Mouse (Mus musculus): Measurements from ENCODE around the gene Rnf181. TPM values are rescaled to one million over a fixed set of nuclear protein-coding genes. Genes with fewer than 3 reads are reported as not detected.
A peak's percentile ranks its signal among the peaks of the same experiment; 100 is the strongest.

The Rnf181 gene
- polyA plus RNA-seq (2012) = 14.4 and 15.6 TPM in 2 replicates

DNA sequence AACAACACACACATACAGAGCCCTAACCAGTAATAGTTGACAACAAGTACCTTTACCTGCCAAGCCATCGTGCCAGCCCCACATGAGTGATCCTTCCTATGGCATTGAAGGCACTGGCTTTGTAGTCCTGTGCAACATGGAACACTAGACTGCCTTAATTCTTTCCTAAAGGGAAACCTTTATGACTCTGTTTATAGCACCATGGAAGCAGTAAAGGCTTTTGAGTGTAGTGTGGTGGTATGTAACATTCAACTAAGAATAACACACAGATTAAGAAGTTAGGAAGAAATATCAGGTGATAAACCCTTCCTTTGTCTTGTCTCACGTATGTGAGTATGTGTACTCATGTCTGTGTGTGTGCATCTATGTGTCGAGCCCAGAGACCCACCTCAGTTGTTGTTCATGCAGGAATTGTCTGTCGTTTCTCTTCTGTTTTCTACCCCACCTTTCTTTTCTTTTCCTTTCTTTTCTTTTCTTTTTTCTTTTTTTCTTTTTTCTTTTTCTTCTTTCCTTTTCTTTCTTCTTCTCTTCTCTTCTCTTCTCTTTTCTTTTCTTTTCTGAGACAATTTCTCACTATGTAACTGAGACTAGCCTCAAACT lies at the start of gene Rnf181:
Rnf181 (minus strand) TSS at position 113 of the 600 bp plus-strand sequence.
- Histone ChIP-seq H3K4me3 (replicated peaks) (no peak within 1 kb of the TSS), H3K9me3 (ENCODE audit: control insufficient read depth, low read length) (no peaks in the 10 kb centered on the region), H3K4me1 (ENCODE audit: control insufficient read depth) (peaks cover 41% of the 10 kb centered on the region), H3K36me3 (ENCODE audit: control insufficient read depth) (peaks cover 41% of the 10 kb centered on the region), H3K27me3 (ENCODE audit: control insufficient read depth) (no peaks in the 10 kb centered on the region)
- TF ChIP-seq TAL1 (IDR thresholded peaks at IDR 0.05; ENCODE audit: low read length) (no peak), GATA1 (IDR thresholded peaks at IDR 0.05; ENCODE audit: low read length) (no peak)

DNA sequence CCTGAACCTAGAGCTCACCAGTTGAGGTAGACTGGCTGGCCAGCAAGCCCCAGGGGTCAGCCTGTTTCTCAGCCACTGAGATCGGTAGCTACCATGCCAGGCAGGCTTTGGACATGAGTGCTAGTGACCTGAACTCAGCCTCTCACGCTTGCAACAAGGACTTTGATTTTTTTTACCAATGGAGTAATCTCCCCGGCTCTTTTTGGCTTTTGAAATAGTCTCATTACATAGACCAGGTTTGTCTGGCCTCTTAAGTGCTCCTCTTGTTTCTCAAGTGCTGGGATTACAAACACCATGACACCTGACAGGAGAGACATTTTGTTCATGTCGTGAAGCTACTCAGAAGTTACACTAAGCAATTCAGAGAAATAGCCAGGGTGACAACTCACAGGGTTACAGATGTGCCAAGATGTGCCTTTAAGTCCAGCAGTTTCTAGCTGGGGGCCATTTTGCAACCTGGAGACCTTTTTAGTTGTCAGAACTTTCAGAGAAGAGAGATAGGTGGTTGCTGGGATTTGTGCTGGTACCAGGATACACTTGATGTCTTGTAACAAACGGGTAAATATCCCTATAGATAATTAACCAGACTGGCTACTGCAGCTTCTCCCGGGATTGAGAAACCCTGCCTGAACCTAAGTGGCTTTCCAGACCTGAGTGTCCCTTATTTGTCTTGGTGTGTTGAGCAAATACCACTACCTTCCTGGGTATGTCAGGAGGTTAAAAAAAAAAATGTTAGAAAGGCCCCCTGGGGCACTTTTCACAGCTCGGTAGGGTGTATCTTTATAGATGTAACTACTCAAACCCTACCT lies 49.4 kb upstream of the Rnf181 start:
- H3K27me3 ChIP-seq (ENCODE audit: control insufficient read depth) = no peaks in the 10 kb centered on the region
- H3K36me3 ChIP-seq (ENCODE audit: control insufficient read depth) = peaks cover 36% of the 10 kb centered on the region
- H3K9me3 ChIP-seq (ENCODE audit: control insufficient read depth, low read length) = no peaks in the 10 kb centered on the region
- H3K4me3 ChIP-seq (replicated peaks) = peak overlapping the region; percentile 3
- TF ChIP-seq GATA1 (IDR thresholded peaks at IDR 0.05; ENCODE audit: low read length) (no peak), TAL1 (IDR thresholded peaks at IDR 0.05; ENCODE audit: low read length) (no peak)
- peaks cover 54% of the 10 kb centered on the region for H3K4me1 ChIP-seq (ENCODE audit: control insufficient read depth)

DNA sequence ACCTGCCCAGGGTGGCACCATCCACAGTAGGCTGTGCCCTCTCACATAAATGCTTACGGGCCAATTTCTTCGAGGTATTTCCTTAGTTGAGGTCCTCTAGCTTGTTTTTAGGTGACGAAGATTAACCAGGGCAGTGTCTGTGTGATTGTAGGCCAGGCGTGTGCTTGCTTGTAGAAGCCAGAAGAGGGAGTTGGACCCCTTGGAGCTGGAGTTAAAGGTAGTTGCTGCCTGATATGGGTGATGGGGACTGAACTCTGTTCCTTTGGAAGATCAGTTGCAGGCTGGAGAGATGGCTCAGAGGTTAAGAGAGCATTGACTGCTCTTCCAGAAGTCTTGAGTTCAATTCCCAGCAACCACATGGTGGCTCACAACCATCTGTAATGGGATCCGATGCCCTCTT lies 48.4 kb upstream of the Rnf181 start:
- peaks cover 28% of the 10 kb centered on the region for H3K36me3 ChIP-seq (ENCODE audit: control insufficient read depth)
- TF ChIP-seq GATA1 (IDR thresholded peaks at IDR 0.05; ENCODE audit: low read length) (no peak), TAL1 (IDR thresholded peaks at IDR 0.05; ENCODE audit: low read length) (no peak)
- H3K9me3 ChIP-seq (ENCODE audit: control insufficient read depth, low read length) = no peaks in the 10 kb centered on the region
- peaks cover 58% of the 10 kb centered on the region for H3K4me1 ChIP-seq (ENCODE audit: control insufficient read depth)
- peak overlapping the region; percentile 91 for H3K4me3 ChIP-seq (replicated peaks)
- peaks cover 4% of the 10 kb centered on the region for H3K27me3 ChIP-seq (ENCODE audit: control insufficient read depth)

DNA sequence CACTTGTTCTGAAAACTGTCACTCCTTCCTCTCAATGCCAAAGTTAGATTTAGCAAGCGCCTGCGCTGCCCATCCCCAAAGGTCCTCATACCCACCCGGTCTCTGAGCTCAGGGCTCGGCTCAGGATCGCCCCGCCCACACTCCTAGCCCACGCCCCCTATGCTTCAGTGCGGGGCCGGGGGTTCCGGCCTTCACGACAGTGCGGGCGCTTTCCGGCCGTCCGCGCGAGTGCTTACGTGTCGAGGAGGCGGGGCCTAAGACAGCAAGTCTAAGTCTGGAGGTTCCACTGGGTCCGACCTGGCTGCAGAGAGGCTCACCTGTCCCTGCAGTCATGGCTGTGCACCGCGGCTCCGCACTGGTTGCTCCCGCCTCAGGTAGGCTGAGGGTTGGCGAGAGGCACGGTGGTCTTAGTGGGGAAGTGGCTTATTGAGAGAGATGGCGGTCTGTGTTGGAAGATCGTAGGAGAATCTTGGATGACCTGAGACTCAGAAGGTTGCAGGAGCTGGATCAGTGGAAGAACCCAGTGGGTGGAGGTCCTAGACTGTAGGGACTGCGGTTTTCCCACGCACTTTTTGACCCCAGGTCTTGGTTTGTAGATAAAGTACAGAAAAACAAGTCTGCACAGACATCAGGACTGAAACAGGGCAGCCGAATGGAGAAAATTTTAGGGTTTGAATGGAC lies 47.5 kb upstream of the Rnf181 start, which contains the start of gene Ggcx:
Ggcx (plus strand) TSS at position 233 of the 681 bp plus-strand sequence.
- Histone ChIP-seq H3K27me3 (ENCODE audit: control insufficient read depth) (peaks cover 4% of the 10 kb centered on the region), H3K36me3 (ENCODE audit: control insufficient read depth) (peaks cover 22% of the 10 kb centered on the region), H3K9me3 (ENCODE audit: control insufficient read depth, low read length) (no peaks in the 10 kb centered on the region), H3K4me1 (ENCODE audit: control insufficient read depth) (peaks cover 54% of the 10 kb centered on the region), H3K4me3 (replicated peaks) (peak within 1 kb of the TSS; percentile 91)
- no peak for TF ChIP-seq GATA1 (IDR thresholded peaks at IDR 0.05; ENCODE audit: low read length)
- no peak for TF ChIP-seq TAL1 (IDR thresholded peaks at IDR 0.05; ENCODE audit: low read length)

DNA sequence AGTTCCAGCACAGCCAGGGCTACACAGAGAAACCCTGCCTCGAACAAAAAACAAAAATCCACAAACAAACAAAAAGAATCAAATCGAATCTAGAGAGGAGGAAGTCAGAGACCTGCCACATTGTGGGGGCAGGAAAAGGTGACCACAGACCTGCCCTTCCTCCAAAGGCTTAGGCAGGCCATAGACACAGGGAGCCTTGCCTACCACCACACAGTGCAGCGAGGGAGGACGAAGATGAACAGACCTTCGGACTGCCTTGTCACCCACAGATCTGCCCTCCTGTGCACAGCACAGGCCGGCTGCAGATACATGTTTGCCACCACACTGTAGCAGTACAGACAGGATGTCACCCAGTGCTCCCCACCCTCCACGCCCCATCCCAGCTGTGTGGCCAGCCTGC lies 43.8 kb upstream of the Rnf181 start:
- no peak overlapping the region for H3K4me3 ChIP-seq (replicated peaks)
- peaks cover 37% of the 10 kb centered on the region for H3K4me1 ChIP-seq (ENCODE audit: control insufficient read depth)

DNA sequence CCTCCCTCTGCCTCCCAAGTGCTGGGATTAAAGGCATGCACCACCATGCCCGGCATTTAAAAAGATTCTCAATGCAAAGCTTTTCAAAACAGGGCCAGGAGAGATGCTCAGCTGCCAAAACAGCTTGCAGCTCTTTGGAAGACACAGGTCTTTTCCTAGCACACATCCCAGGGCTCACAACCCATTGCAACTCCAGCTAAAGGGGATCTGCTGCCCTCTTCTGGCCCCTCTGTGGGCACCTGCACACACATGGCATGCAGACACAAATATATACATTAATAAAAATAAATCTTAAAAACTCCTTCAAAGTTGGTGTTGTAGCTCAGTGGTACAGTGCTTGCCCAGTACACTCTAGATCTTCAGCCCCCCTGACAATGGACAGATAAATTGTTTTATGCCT lies 43.2 kb upstream of the Rnf181 start:
- Histone ChIP-seq H3K4me3 (replicated peaks) (no peak overlapping the region), H3K36me3 (ENCODE audit: control insufficient read depth) (no peaks in the 10 kb centered on the region), H3K9me3 (ENCODE audit: control insufficient read depth, low read length) (no peaks in the 10 kb centered on the region), H3K27me3 (ENCODE audit: control insufficient read depth) (peaks cover 4% of the 10 kb centered on the region), H3K4me1 (ENCODE audit: control insufficient read depth) (peaks cover 33% of the 10 kb centered on the region)
- TF ChIP-seq TAL1 (IDR thresholded peaks at IDR 0.05; ENCODE audit: low read length) (no peak), GATA1 (IDR thresholded peaks at IDR 0.05; ENCODE audit: low read length) (no peak)

More for the DNA sequence above, 43.8 kb upstream of the Rnf181 start:
- H3K9me3 ChIP-seq (ENCODE audit: control insufficient read depth, low read length) = no peaks in the 10 kb centered on the region
- no peaks in the 10 kb centered on the region for H3K36me3 ChIP-seq (ENCODE audit: control insufficient read depth)
- H3K27me3 ChIP-seq (ENCODE audit: control insufficient read depth) = peaks cover 4% of the 10 kb centered on the region
- TF ChIP-seq GATA1 (IDR thresholded peaks at IDR 0.05; ENCODE audit: low read length) (no peak), TAL1 (IDR thresholded peaks at IDR 0.05; ENCODE audit: low read length) (no peak)

DNA sequence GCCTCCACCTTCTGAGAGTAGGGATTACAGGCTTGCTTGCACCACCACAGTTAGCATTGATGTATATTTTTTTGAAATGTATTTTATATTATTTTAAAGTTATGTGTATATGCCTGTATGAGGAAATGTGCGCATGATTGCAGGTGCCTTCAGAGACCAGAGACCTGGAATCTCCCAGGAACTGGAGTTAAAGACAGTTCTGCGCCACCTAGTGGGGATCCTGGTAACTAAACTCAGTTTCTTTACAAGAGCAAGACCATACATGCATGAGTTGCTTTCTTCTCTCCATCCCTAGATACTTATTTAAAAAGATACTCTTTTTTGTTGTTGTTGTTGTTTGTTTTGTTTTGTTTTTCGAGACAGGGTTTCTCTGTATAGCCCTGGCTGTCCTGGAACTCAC lies 42.8 kb upstream of the Rnf181 start:
- no peak for TF ChIP-seq TAL1 (IDR thresholded peaks at IDR 0.05; ENCODE audit: low read length)
- TF ChIP-seq GATA1 (IDR thresholded peaks at IDR 0.05; ENCODE audit: low read length) = no peak
- H3K4me3 ChIP-seq (replicated peaks) = no peak overlapping the region
- H3K9me3 ChIP-seq (ENCODE audit: control insufficient read depth, low read length) = no peaks in the 10 kb centered on the region
- peaks cover 29% of the 10 kb centered on the region for H3K4me1 ChIP-seq (ENCODE audit: control insufficient read depth)
- H3K36me3 ChIP-seq (ENCODE audit: control insufficient read depth) = no peaks in the 10 kb centered on the region
- H3K27me3 ChIP-seq (ENCODE audit: control insufficient read depth) = peaks cover 4% of the 10 kb centered on the region

DNA sequence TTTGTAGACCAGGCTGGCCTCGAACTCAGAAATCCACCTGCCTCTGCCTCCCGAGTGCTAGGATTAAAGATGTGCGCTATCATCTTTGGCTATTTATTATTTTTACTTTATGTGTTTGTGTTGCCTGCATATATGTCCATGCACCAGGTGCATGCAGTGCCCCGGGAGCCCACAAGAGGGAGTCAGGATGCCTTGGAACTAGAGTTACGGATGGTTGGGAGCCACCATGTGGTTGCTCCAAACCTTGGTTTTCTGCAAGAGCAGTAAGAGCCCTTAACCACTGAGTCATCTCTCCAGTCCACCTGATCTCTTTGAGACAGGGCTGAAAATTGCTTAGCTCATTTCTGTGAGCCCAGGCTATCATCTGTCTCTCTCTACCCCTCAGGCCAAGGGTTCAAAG lies 40.4 kb upstream of the Rnf181 start:
- Histone ChIP-seq H3K27me3 (ENCODE audit: control insufficient read depth) (peaks cover 4% of the 10 kb centered on the region), H3K36me3 (ENCODE audit: control insufficient read depth) (no peaks in the 10 kb centered on the region), H3K4me3 (replicated peaks) (no peak overlapping the region), H3K4me1 (ENCODE audit: control insufficient read depth) (peaks cover 17% of the 10 kb centered on the region), H3K9me3 (ENCODE audit: control insufficient read depth, low read length) (no peaks in the 10 kb centered on the region)
- no peak for TF ChIP-seq GATA1 (IDR thresholded peaks at IDR 0.05; ENCODE audit: low read length)

DNA sequence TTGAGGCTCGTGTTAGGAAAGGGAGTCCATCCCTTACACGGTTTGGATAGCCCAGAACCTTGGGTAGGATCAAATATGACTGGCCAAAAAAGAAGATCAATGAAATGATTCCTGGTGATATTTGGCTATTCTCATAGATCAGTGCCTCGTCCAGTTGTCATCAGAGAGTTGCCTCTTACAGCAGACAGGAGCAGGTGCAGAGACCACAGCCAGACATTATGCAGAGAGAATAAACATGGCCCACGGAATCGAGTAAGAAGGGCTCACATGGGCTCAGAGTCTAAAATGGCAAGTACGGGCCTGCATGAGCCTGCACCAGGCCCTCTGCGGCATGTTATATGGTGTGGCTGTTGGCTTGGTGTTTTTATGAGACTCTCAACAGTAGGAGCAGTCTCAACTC lies 38.6 kb upstream of the Rnf181 start:
- TF ChIP-seq TAL1 (IDR thresholded peaks at IDR 0.05; ENCODE audit: low read length) (no peak), GATA1 (IDR thresholded peaks at IDR 0.05; ENCODE audit: low read length) (no peak)
- peaks cover 21% of the 10 kb centered on the region for H3K4me1 ChIP-seq (ENCODE audit: control insufficient read depth)
- H3K27me3 ChIP-seq (ENCODE audit: control insufficient read depth) = no peaks in the 10 kb centered on the region
- H3K9me3 ChIP-seq (ENCODE audit: control insufficient read depth, low read length) = no peaks in the 10 kb centered on the region
- no peaks in the 10 kb centered on the region for H3K36me3 ChIP-seq (ENCODE audit: control insufficient read depth)
- no peak overlapping the region for H3K4me3 ChIP-seq (replicated peaks)

All from erythroblast, embryonic 14.5 days (primary cell).